In genomic region chr16:44578551-44578950, GRCm38 (mm10) we compare ENCODE assay signal across 18 mouse cellular contexts. TPM values are rescaled to one million over a fixed set of nuclear protein-coding genes. Genes with fewer than 3 reads are reported as not detected.
DNase-seq lines count a peak whose midpoint lies in the region; ATAC-seq lines count a peak whose summit lies in the region.
"Had no signal": no experiment of that assay in that cellular context is flagged by ENCODE, and none has a peak within 500 bp of the region (broad histone marks: within the 10 kb centered on the region; RNA-seq: fewer than 3 reads in every experiment).

No protein-coding gene starts in this region.

- H3K27ac ChIP-seq in midbrain, embryonic 10.5 days (replicated peaks): 0 out of 2 replicates have a peak overlapping the region, but pooled peaks have one; percentile 17
- H3K27ac ChIP-seq in midbrain, embryonic 15.5 days: no peak overlapping the region
- peak overlapping the region; percentile 61 for H3K27ac ChIP-seq in forebrain, embryonic 14.5 days (ENCODE audit: low read depth, low read length)
- H3K27ac ChIP-seq: liver, embryonic 15.5 days; neural tube, embryonic 12.5 days had no signal

- no peak for ATAC-seq in midbrain, embryonic 15.5 days (replicated peaks)
- ATAC-seq in forebrain, embryonic 14.5 days: no peak
- ATAC-seq: lung, postnatal 0 days had no signal

- DNase-seq in cerebellum, adult 9-10 months: peak; percentile 68
- no peak for DNase-seq in cerebellum, adult 8-10 months
- DNase-seq in midbrain, embryonic 10.5 days (ENCODE audit: low spot score): no peak
- DNase-seq in forebrain, embryonic 14.5 days (ENCODE audit: low spot score): no peak
- no peak for DNase-seq in spleen, postnatal 14 days (ENCODE audit: low spot score in 2 of 2)
- DNase-seq in thymus, postnatal 36 days: no peak
- DNase-seq: adrenal gland, adult 8-10 months; cerebellum, postnatal 10 days; embryo, embryonic 11 days; heart, postnatal 14 days; kidney, adult 18-20 months; kidney, postnatal 4 days; thymus, postnatal 25 days had no signal

- H3K4me2 ChIP-seq in midbrain, embryonic 15.5 days: no peak overlapping the region
- H3K4me2 ChIP-seq in forebrain, embryonic 14.5 days (ENCODE audit: low read length): no peak overlapping the region
- H3K4me2 ChIP-seq: liver, embryonic 15.5 days had no signal

- no peak overlapping the region for H3K4me3 ChIP-seq in midbrain, embryonic 10.5 days
- no peak overlapping the region for H3K4me3 ChIP-seq in midbrain, embryonic 15.5 days
- H3K4me3 ChIP-seq in forebrain, embryonic 14.5 days (ENCODE audit: low read depth, low read length): no peak overlapping the region
- H3K4me3 ChIP-seq: liver, embryonic 15.5 days; megakaryocyte, embryonic 14.5 days; neural tube, embryonic 12.5 days had no signal

- H3K36me3 ChIP-seq in midbrain, embryonic 10.5 days: no peaks in the 10 kb centered on the region
- no peaks in the 10 kb centered on the region for H3K36me3 ChIP-seq in midbrain, embryonic 15.5 days (replicated peaks)
- no peaks in the 10 kb centered on the region for H3K36me3 ChIP-seq in forebrain, embryonic 14.5 days (ENCODE audit: control insufficient read depth, insufficient read depth, low read length)
- H3K36me3 ChIP-seq: liver, embryonic 15.5 days; neural tube, embryonic 12.5 days had no signal

- peaks cover 18% of the 10 kb centered on the region for H3K4me1 ChIP-seq in midbrain, embryonic 10.5 days
- peaks cover 3% of the 10 kb centered on the region; the same call in 1 of the 2 replicates for H3K4me1 ChIP-seq in midbrain, embryonic 15.5 days
- peaks cover 19% of the 10 kb centered on the region for H3K4me1 ChIP-seq in forebrain, embryonic 14.5 days (ENCODE audit: control insufficient read depth, insufficient read depth, low read length)
- H3K4me1 ChIP-seq: liver, embryonic 15.5 days; megakaryocyte, embryonic 14.5 days had no signal

- WGBS in midbrain, embryonic 10.5 days: 83% methylated on average over 1 of the region's 1 CpGs
- 85% methylated on average over 1 of the region's 1 CpGs for whole genome bisulfite sequencing in midbrain, embryonic 15.5 days
- WGBS in forebrain, embryonic 14.5 days: 48% methylated on average over 1 of the region's 1 CpGs

- H3K27me3 ChIP-seq in midbrain, embryonic 10.5 days (ENCODE audit: low read depth, poor library complexity, severe bottlenecking): no peaks in the 10 kb centered on the region
- H3K27me3 ChIP-seq in midbrain, embryonic 15.5 days (replicated peaks): no peaks in the 10 kb centered on the region
- H3K27me3 ChIP-seq in forebrain, embryonic 14.5 days (replicated peaks; ENCODE audit: control insufficient read depth, insufficient read depth, low read length): no peaks in the 10 kb centered on the region
- H3K27me3 ChIP-seq: liver, embryonic 15.5 days; neural tube, embryonic 12.5 days had no signal

- H3K9me3 ChIP-seq in midbrain, embryonic 10.5 days (replicated peaks): no peaks in the 10 kb centered on the region
- H3K9me3 ChIP-seq in midbrain, embryonic 15.5 days: no peaks in the 10 kb centered on the region
- no peaks in the 10 kb centered on the region for H3K9me3 ChIP-seq in forebrain, embryonic 14.5 days (replicated peaks; ENCODE audit: control insufficient read depth, low read length)
- H3K9me3 ChIP-seq: liver, embryonic 15.5 days; neural tube, embryonic 12.5 days had no signal

- H3K9ac ChIP-seq in midbrain, embryonic 15.5 days: no peak overlapping the region
- H3K9ac ChIP-seq in forebrain, embryonic 14.5 days (ENCODE audit: low read length): no peak overlapping the region
- H3K9ac ChIP-seq: liver, embryonic 15.5 days; neural tube, embryonic 12.5 days had no signal

RNA-seq across cellular contexts. Expression of gene Boc, which starts 19.9 kb away (rescaled TPM):
- polyA plus RNA-seq in midbrain, embryonic 10.5 days (2016; fragmentation: Nextera tagmentation; extraction: Ambion mirVana): 30.8 and 37.1 TPM in 2 replicates
- 11.7 and 15.8 TPM in 2 replicates for polyA plus RNA-seq in midbrain, embryonic 15.5 days (2015; fragmentation: Nextera tagmentation; extraction: Ambion mirVana)
- 11.5 and 13.3 TPM in 2 replicates for polyA plus RNA-seq in forebrain, embryonic 14.5 days (2014; fragmentation: Nextera tagmentation; extraction: Ambion mirVana)
